Mouse (Mus musculus) lung, adult 18-20 months (tissue): Measurements from ENCODE around the gene Rpl10a.
"Not testable (repeated sequence)": the region's sequence is repeated elsewhere in the genome, so short reads cannot be mapped to it uniquely, and the experiment has no call there.

Experiments
- DNase-seq, 2 experiments: peaks; one replicate each; pipeline ENCODE4 v3.0.0; 2022; ENCODE audit warnings: mixed read lengths in 2 of 2

The Rpl10a gene

GRCm38 (mm10) chr17:28331241-28332112, 3.2 kb downstream of the Rpl10a start:
- no peak for DNase-seq

- no peak for DNase-seq
These were observed 4.0 kb downstream of the Rpl10a start for GRCm38 (mm10) chr17:28332113-28332914.

DNA sequence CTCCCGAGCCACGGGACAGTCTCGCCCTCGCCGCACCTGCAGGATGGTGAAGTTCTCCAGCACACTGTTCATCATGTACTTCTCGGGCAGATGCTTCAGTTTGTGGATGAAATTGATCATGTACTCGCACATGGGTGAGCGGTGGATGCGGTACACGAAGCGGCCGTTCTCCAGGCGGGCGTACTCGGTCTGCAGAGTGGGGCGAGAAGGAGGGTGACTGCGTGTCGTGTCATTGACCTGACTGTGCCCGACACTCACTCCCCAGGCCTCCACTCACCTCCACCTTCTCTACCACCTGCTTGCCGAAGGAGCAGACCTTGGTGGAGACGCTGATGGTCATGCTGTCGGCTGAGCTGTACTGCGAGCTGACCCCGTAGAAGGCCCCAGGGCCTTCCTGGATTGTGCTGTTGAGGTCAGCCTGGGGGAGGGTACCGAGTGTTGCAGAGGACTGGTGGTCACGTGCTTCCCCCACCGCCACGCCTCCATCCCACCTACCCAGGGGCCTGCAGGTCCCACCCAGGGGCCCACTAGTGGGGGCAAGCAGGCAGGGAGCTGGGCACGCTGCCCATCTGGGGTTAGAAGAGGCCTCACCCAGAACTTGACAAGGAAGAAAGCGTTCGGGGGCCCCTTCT, 4.8 kb downstream of the Rpl10a start:
- DNase-seq = no peak

DNA sequence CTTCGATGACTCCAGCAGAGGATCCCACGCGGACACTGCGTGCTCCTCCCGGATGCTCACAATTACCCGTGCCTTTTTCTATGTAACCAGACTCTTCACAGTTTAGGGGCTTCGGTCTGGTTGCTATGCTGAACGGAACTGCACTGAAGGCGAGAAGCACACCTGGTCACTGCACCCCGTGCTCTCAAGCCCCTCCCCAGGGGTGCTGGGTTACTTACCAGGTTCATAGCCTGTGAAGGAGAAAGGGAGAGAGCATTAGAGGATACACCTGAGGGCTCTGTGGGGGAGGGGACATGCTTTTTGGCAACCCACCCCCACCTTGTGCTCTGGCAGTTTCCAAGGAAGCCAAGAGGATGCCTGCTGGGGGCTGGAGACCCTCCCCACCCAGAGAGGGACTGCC, 7.0 kb downstream of the Rpl10a start:
- DNase-seq = no peak

DNA sequence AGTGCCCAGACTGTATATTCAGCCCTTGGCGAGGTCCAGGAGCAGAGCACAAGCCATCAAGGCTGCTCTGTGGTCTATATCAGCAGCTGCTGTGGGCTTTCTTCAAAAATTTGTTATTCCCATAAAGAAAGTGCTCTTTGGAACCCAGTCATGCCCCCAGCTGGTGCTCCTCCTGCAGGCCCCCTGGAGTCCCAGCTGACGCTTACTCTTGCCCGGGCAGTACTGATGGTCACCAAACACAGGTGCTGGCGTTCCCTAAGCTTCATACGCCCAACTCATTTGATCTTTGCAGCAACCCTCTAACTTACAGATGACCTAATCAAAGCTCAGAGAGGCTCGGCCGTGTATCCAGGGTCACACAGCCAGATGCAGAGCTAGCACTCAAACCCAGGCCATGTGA, 9.3 kb downstream of the Rpl10a start:
- DNase-seq = no peak

DNA sequence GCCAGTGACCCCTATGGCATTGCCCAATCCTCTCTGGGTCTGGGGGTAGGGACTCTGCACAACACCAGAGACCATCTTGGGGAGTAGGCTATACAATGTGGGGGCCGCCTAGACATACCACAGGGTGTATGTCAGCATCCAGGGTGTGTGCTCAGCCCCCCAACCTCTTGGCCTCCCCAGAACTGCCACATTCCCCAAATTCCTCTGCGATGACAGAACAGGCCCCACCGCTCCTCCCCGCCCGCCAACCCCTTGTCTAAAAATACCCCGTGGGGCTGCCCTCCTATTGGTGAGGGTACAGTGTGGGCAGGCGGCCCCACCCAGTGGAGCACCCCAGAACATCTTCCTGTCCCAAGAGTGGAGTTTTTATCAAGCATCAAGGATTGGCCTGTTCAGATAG, 12.3 kb downstream of the Rpl10a start:
- DNase-seq = peak; percentile 34 to 38

DNA sequence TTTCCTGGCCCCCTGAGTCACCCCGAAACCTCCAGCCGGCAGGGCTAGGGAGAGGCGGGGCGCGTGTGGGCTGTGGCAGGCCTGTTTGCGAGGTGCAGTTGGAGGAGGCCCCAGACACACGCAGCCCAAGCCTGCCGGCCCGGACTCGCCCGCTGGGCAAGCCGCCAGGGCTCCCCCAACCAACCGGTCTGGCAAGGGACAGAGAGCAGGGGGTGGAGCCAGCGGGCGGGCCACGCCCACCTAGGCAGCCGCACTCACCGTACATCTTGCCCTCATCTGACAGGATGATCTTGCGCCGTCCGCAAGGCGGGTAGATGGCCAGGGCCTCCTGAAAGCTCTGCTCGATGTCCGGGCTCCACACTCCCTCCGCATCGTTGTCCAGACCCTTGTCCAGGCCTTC, 12.8 kb downstream of the Rpl10a start:
- DNase-seq = peak; percentile 93 to 96

- peak; percentile 35 to 57 for DNase-seq
These were observed 15.9 kb downstream of the Rpl10a start for GRCm38 (mm10) chr17:28344050-28344607.

DNA sequence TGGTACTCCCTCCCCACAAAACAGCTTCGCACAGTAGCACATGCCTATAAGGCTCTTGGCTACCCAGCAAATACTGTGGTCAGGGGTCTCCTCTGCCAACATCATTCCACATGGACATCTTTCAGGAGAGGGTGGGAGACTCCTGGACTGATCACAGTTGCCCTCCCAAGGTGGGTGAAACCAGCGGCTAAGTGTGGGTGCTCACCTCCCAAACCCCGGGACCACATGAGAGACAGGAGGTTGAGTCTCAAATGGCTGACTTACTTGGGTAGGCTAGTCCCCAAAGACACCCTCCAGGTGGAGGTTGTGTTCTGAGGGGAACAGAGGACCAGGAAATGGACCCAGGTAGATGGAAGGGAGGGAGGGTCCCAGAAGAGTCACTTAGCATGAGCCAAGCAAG, 16.4 kb downstream of the Rpl10a start:
- no peak for DNase-seq

GRCm38 (mm10) chr17:28345271-28345721, 17.0 kb downstream of the Rpl10a start:
- no peak for DNase-seq

GRCm38 (mm10) chr17:28345882-28346281, 17.6 kb downstream of the Rpl10a start:
- DNase-seq = no peak

GRCm38 (mm10) chr17:28347327-28347726, 19.1 kb downstream of the Rpl10a start:
- DNase-seq = no peak

DNA sequence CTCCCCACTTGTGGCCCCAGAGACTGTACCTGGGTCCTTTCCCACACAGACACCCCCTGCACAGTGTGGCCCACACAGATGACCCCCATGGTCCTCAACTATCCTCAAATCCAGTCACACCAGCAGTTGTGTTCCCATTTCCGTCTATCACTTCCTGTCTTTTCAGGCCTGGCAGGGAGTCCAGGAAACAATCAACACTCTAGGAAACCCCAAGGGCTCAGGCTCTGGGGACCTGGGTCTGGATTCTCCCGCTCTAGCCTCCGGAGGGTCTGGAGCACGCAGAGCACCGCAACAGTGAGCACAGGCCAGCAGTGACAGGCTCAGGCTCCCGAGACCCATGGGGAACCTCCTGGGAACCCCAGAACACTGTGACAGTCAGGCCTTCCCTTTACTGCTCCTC, 19.9 kb downstream of the Rpl10a start:
- no peak for DNase-seq

DNA sequence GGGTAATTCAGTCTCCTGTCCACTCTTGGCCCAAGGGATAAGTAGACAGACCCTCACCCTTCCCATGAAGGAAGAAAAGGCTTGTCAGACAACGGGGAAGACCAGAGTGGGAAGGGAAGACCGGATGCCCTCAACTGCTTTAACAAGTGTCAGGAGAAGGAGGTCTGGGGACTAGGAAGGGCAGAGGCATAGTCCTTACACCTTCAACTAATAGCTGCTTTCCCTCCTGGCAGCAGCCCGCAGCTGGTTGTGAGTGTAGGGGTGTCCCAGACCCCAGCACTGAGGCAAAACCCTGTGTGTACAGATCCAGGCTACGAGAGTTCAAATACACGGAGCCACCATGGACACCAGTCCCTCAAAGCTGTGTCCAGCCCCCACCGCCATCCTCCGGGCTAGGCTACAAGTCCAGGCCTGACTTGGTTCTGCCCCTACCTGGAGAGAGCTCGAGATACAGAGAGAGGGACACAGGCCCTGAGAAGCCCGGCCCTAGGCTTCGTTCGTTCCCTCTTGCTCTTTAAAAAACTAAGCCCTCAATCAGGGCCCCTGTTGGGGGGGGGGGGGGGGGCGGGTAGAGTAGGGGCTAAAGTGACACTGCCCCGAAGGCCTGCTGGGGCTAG, 21.1 kb downstream of the Rpl10a start:
- no peak for DNase-seq

DNA sequence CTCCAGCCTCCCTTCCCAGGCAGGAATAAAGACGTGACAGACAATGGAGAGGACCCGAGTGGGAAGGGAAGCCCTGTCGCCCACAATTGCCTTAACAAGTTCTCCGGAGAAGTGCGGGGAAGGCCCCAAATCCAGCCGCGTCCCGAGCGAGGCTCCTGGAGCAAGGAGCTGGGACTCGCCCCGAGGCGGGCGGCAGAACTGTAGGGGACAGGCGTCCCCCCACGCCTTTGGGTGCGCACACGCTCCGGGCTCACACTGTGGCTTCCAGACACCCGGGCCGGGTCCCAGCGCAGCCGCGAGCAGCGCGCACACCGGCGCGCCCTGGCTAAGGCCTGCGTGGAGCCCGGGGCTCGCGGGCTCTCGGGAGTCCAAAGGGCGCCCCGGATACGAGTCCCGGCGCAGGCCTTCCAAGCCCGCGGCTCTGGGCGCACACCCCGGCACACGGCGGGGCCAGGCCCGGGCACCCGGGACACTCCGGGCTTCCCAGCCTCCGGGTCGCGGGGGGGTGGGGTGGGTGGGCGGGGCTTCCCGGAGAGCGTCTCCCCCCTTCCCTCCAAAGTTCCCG, 21.7 kb downstream of the Rpl10a start:
- peak in 1 of 2 experiments; percentile 42 for DNase-seq

- peak; percentile 79 to 84 for DNase-seq
These were observed 22.4 kb downstream of the Rpl10a start, which contains the start of gene Tead3 for GRCm38 (mm10) chr17:28350466-28351352. TSS of gene Tead3 (minus strand) at chr17:28350817.

DNA sequence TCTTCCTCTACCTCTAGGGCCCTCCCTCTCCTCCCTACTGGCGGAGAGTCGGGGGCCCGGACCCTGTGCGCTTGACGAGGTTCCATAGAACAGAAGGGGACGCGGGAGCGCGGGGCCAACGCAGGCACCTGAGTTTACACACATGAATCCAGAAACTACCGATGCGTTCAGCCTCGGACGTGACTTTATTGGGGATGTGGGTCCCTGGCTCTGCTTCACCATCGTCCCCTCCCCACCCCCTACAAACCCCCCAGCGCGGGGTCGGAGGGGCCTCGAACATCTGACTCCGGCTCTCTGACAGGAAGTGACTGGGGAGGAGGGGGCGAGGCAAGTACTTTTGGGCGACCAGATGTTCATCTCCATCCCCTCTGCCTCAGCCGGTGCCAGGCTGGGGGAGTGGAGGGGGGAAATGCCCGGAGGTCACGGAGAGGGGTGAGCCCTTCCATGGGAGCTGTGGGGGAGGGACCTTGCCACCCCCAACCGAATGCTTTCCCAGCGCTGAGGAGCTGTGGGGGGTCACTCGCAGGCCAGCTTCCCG, 23.2 kb downstream of the Rpl10a start:
- DNase-seq = no peak

DNA sequence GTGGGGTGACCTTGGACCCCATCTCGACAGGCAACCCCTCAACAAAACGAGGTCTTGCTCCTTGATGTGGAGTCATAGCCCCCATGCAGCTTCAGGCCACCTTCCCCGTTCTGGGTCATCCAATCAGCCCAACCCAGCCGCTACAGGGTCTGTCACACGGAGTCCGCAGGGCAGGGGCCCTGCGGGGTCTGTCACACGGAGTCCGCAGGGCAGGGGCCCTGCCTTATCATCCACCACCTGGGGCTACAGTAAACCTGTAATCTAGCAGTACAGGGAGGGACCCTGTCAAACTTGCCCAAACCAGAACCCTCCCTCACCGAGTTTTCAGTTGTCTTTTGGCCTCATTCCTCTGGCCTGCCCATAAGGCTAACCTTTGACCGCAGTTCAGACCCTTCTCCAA, 23.7 kb downstream of the Rpl10a start:
- DNase-seq = no peak

- peak; percentile 89 to 91 for DNase-seq
These were observed 27.6 kb downstream of the Rpl10a start for GRCm38 (mm10) chr17:28355871-28356270.

- DNase-seq = not testable (repeated sequence)
These were observed 30.4 kb downstream of the Rpl10a start for GRCm38 (mm10) chr17:28358576-28359261.
